Mouse (Mus musculus) midbrain, embryonic 15.5 days (tissue): ENCODE results near the gene Exosc5. TPM values are rescaled to one million over a fixed set of nuclear protein-coding genes. Genes with fewer than 3 reads are reported as not detected.
A peak's percentile ranks its signal among the peaks of the same experiment; 100 is the strongest.

Experiments
- ATAC-seq: fragments of 200-750 bp; cut with Nextera tagmentation; replicated peaks from 2 replicates; pipeline ENCODE4 v1.8.0; 2017; ENCODE audit warnings: moderate TSS enrichment
- H3K27ac ChIP-seq: fragments of 300-500 bp; sonication (generic); 2 replicates; pipeline ENCODE4 v1.5.1; 2015; ENCODE audit warnings: mild to moderate bottlenecking, inconsistent platforms
- H3K27me3 ChIP-seq: fragments of 300-500 bp; sonication (generic); replicated peaks from 2 replicates; pipeline ENCODE4 v1.6.1; 2015; ENCODE audit warnings: inconsistent platforms
- H3K36me3 ChIP-seq: fragments of 300-500 bp; sonication (generic); replicated peaks from 2 replicates; pipeline ENCODE4 v1.6.1; 2015; ENCODE audit warnings: inconsistent platforms
- H3K4me1 ChIP-seq: fragments of 300-500 bp; sonication (generic); 2 replicates; pipeline ENCODE4 v1.6.1; 2015; ENCODE audit warnings: inconsistent platforms
- H3K4me2 ChIP-seq: fragments of 300-500 bp; sonication (generic); 2 replicates; pipeline ENCODE4 v1.6.1; 2015; ENCODE audit warnings: inconsistent platforms, mild to moderate bottlenecking, moderate library complexity
- H3K4me3 ChIP-seq: fragments of 300-500 bp; sonication (generic); 2 replicates; pipeline ENCODE4 v1.5.1; 2015; ENCODE audit warnings: mild to moderate bottlenecking, inconsistent platforms
- H3K9ac ChIP-seq: fragments of 300-500 bp; sonication (generic); 2 replicates; pipeline ENCODE4 v1.6.1; 2015; ENCODE audit warnings: mild to moderate bottlenecking, inconsistent platforms
- H3K9me3 ChIP-seq: fragments of 300-500 bp; sonication (generic); 2 replicates; pipeline ENCODE4 v1.6.1; 2016; ENCODE audit warnings: inconsistent platforms
- WGBS: fragments of 180-500 bp; shearing (Covaris S2); methylation state at CpG from one replicate; pipeline ENCODE4 v1.1.7; 2015; ENCODE audit warnings: mixed read lengths; 5-methylcytosine and 5-hydroxymethylcytosine counted together
- polyA plus RNA-seq: library from polyadenylated mRNA; unstranded; fragments of >200 nt; fragmentation: Nextera tagmentation; extraction: Ambion mirVana; gene quantifications from 2 replicates; pipeline ENCODE4 v1.2.1, GENCODE M21; 2015

The Exosc5 gene
- polyA plus RNA-seq: 41.0 and 44.9 TPM in 2 replicates

DNA sequence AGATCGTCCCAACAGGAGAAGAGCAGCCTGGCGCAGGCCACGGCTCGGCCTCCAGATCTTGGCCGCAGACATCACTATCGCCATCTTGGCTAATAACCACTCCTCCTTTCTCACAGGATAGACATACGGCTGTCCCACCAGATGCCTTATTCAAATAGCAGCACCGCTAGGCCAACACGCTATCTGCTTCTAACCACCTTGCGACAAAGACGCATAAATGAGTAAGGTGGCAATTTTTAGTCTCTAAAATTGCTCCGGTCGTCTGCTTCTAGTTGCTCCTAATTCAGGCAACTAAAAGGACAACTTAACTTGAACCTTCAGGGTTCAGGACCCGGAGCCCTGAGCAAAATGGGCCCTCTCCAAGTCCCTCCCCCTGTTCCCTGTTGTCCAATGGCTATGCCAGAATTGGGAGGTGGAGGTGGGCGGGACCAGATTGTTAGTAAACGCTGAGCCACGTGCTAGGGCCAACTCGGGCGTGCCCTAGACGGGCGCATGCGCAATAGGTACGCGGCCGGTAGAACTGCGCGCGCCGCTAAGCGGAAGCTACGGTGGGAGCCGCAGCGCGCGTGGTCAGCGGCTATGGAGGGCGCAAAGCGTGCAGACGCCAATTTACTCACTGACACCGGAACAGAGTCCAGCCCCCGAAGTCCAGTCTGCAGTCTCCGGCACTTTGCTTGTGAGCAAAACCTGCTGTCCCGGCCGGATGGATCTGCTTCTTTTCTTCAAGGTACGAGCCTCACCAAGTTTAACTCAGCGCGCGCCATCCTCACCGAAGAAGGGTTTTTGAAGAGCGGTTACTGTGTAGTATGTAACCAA, at the start of gene Exosc5, which contains the start of gene Bckdha:
Gene Exosc5 (plus strand): TSS at position 508 of the 816 bp plus-strand sequence.
Gene Bckdha (minus strand): TSS at position 325 of the 816 bp plus-strand sequence.
- Histone ChIP-seq H3K4me2 (peak within 1 kb of the TSS; percentile 87), H3K27me3 (no peaks in the 10 kb centered on the region), H3K4me3 (peak within 1 kb of the TSS; percentile 80), H3K4me1 (peaks cover 32% of the 10 kb centered on the region), H3K9me3 (no peaks in the 10 kb centered on the region), H3K9ac (peak within 1 kb of the TSS; percentile 65), H3K27ac (peak within 1 kb of the TSS; percentile 82), H3K36me3 (peaks cover 3% of the 10 kb centered on the region)
- peak; percentile 98 for ATAC-seq
- 1% methylated on average over 50 of the region's 50 CpGs for WGBS

DNA sequence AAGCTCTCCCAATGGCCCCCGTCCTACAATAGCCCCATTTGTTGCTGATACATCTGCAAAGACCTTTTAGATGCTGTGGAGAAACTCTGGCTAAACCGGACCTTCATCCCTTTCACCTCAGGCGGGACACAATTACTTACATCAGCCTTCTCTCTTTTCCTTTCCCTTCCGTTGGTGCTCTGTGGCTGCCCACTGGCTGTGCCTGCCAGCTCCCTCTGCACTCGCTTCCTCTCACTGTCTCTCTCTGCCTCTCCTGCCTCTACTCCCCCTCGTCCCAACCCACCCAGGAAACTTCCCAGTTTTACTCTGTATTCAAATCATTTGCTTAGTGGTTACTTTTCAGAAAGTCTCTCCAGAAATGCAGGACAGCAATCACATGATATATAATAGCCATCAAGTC, 48.9 kb upstream of the Exosc5 start:
- no peaks in the 10 kb centered on the region for H3K36me3 ChIP-seq
- ATAC-seq: no peak

GRCm38 (mm10) chr7:25611501-25611900, 47.5 kb upstream of the Exosc5 start:
- H3K4me2 ChIP-seq: no peak overlapping the region
- H3K9ac ChIP-seq: no peak overlapping the region
- no peaks in the 10 kb centered on the region for H3K27me3 ChIP-seq
- no peaks in the 10 kb centered on the region for H3K36me3 ChIP-seq
- no peak overlapping the region for H3K4me3 ChIP-seq
- 41% methylated on average over 7 of the region's 7 CpGs for WGBS
- H3K4me1 ChIP-seq: no peaks in the 10 kb centered on the region
- no peaks in the 10 kb centered on the region for H3K9me3 ChIP-seq
- ATAC-seq: no peak
- H3K27ac ChIP-seq: no peak overlapping the region

More for the DNA sequence above, 48.9 kb upstream of the Exosc5 start:
- H3K4me2 ChIP-seq: no peak overlapping the region
- H3K27me3 ChIP-seq: no peaks in the 10 kb centered on the region
- H3K4me3 ChIP-seq: no peak overlapping the region
- no peaks in the 10 kb centered on the region for H3K4me1 ChIP-seq
- H3K9me3 ChIP-seq: no peaks in the 10 kb centered on the region
- no peak overlapping the region for H3K27ac ChIP-seq
- 48% methylated on average over 6 of the region's 6 CpGs for WGBS
- no peak overlapping the region for H3K9ac ChIP-seq

DNA sequence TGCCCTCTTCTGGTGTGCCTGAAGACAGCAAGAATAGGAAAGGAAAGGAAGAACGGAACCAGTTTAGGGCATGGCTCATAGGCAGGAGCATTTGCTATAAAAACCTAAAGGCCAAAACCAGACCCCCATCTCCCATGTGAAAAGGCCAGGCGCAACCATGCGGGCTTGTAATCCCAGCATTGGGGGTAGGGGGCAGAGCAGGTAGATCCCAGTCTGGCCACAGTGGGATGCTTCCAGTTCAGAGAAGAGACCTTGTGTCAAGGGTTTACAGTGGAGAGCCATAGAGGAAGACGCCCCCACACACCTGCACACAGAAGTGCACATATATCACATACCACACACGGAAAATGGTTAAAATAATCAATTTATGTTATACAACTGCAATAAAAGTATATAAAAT, 44.9 kb upstream of the Exosc5 start:
- no peak overlapping the region for H3K27ac ChIP-seq
- no peaks in the 10 kb centered on the region for H3K4me1 ChIP-seq
- no peak for ATAC-seq
- no peak overlapping the region for H3K4me2 ChIP-seq
- H3K27me3 ChIP-seq: no peaks in the 10 kb centered on the region
- H3K9me3 ChIP-seq: no peaks in the 10 kb centered on the region
- no peaks in the 10 kb centered on the region for H3K36me3 ChIP-seq
- no peak overlapping the region for H3K4me3 ChIP-seq
- H3K9ac ChIP-seq: no peak overlapping the region
- WGBS: 90% methylated on average over 5 of the region's 5 CpGs

DNA sequence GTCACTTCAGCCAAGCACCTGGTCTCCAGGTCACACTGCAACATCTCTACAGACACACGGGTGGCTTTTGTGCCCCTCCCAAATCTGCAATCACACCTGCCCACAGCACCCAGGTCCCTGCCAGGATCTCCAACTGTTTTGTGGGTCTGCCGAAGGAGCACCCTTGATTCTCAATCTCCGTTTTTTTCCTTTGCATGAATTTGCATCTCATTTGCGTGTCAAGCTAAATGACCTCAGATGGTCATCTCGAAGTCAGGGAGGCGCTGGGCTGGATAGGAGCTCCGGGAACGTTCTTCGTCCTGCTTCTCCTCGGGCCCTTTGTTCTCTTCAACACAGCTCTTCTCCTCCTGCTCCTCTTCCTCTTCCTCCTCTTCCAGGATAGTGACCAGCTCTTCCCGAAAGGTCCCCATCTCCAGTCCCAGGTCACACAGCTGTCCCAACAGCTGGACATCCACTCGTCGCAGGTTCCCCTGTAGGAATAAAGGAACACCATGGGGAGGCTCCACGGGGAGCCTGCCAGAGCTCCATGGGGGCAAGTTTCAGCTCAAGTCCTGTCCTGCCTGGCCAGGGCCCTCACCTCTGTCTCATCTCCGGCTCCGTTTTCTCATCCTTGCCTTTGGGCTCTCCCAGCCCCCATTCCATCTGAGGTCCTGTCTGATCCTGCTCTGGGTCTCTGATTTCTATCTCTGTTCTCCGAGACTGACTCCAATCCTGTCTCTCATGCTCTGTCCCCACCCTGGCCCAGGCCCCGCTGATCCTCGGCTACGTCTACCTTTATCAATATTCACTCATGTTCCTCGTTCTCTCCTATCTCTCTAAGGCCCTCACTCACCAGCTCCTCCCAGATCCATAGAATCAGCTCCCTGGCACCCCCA, 43.9 kb upstream of the Exosc5 start:
- 74% methylated on average over 21 of the region's 21 CpGs for WGBS

GRCm38 (mm10) chr7:25615706-25616011, 43.3 kb upstream of the Exosc5 start, which contains the start of gene Erich4:
Gene Erich4 (minus strand): TSS chr7:25615892.
- no peaks in the 10 kb centered on the region for H3K36me3 ChIP-seq
- H3K9ac ChIP-seq: no peak within 1 kb of the TSS
- no peak within 1 kb of the TSS for H3K4me3 ChIP-seq
- no peaks in the 10 kb centered on the region for H3K27me3 ChIP-seq
- H3K9me3 ChIP-seq: no peaks in the 10 kb centered on the region
- H3K4me2 ChIP-seq: no peak within 1 kb of the TSS
- no peak for ATAC-seq
- 79% methylated on average over 5 of the region's 5 CpGs for WGBS
- peaks cover 8% of the 10 kb centered on the region for H3K4me1 ChIP-seq
- H3K27ac ChIP-seq: no peak within 1 kb of the TSS

More for the DNA sequence above, 43.9 kb upstream of the Exosc5 start:
- no peak for ATAC-seq
- H3K36me3 ChIP-seq: no peaks in the 10 kb centered on the region
- no peak overlapping the region for H3K4me2 ChIP-seq
- H3K27ac ChIP-seq: no peak overlapping the region
- H3K9ac ChIP-seq: no peak overlapping the region
- H3K27me3 ChIP-seq: no peaks in the 10 kb centered on the region
- peaks cover 5% of the 10 kb centered on the region for H3K4me1 ChIP-seq
- no peaks in the 10 kb centered on the region for H3K9me3 ChIP-seq
- no peak overlapping the region for H3K4me3 ChIP-seq

DNA sequence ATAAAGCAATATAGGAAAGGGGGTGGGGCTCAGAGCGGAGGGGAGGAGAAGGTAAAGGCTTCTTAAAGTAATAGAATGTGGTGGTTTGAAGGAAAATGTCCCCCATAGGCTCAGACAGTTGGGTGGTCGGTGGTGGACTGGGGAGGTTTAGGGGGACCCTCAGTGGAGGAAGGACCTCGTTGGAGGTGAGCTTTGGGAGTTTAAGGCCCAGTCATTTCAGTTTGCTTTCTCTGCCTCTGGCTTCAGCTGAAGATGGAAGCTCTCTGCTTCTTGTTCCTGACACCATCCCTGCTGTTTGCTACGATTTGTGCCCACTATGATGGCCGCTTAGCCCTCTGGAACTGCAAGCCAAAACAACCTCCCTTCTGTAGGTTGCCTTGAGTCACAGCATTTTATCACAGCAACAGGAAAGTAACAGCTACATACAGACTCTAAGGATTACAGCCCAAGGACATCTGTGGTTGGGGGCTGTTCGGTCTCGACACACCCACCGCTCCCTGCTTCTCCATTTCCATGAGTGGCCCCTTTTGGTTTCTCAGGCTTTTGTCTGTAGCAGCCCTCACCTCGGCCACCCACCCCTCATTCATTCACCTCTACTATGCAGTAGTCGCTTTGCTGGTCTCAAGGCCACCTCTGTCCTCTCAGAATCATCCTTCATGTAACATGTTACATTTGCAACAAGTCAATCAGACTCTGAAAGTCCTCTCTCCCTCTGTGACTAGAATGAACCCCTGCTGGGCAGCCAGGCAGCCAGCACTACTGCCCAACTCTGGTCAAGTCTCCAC, 41.4 kb upstream of the Exosc5 start:
- Histone ChIP-seq H3K27ac (no peak overlapping the region), H3K9ac (no peak overlapping the region), H3K27me3 (no peaks in the 10 kb centered on the region), H3K36me3 (no peaks in the 10 kb centered on the region), H3K4me2 (no peak overlapping the region), H3K4me3 (no peak overlapping the region), H3K4me1 (peaks cover 8% of the 10 kb centered on the region), H3K9me3 (no peaks in the 10 kb centered on the region)
- 86% methylated on average over 10 of the region's 10 CpGs for WGBS
- no peak for ATAC-seq

- Histone ChIP-seq H3K9me3 (no peaks in the 10 kb centered on the region), H3K27me3 (no peaks in the 10 kb centered on the region), H3K4me3 (peak within 1 kb of the TSS; percentile 56), H3K27ac (peak within 1 kb of the TSS; percentile 21; the same call in 1 of the 2 replicates), H3K9ac (peak within 1 kb of the TSS; percentile 25), H3K36me3 (0 out of 2 replicates have a peak, but pooled peaks cover 2% of the 10 kb centered on the region), H3K4me2 (peak within 1 kb of the TSS; percentile 58), H3K4me1 (peaks cover 8% of the 10 kb centered on the region)
- WGBS: under 1% methylated on average over 53 of the region's 53 CpGs
- ATAC-seq: peak; percentile 97
Measured at GRCm38 (mm10) chr7:25618865-25619721, 39.9 kb upstream of the Exosc5 start, which contains the start of gene Dmac2. Gene Dmac2 (plus strand): TSS chr7:25619414.

- Histone ChIP-seq H3K36me3 (0 out of 2 replicates have a peak, but pooled peaks cover 2% of the 10 kb centered on the region), H3K9ac (peak overlapping the region; percentile 25; the same call in 1 of the 2 replicates), H3K4me3 (peak overlapping the region; percentile 56), H3K27me3 (no peaks in the 10 kb centered on the region), H3K4me2 (peak overlapping the region; percentile 58), H3K27ac (peak overlapping the region; percentile 21; the same call in 1 of the 2 replicates), H3K4me1 (peaks cover 8% of the 10 kb centered on the region), H3K9me3 (no peaks in the 10 kb centered on the region)
- WGBS: 24% methylated on average over 5 of the region's 5 CpGs
- ATAC-seq: no peak
Measured at GRCm38 (mm10) chr7:25619722-25619991, 39.3 kb upstream of the Exosc5 start.

DNA sequence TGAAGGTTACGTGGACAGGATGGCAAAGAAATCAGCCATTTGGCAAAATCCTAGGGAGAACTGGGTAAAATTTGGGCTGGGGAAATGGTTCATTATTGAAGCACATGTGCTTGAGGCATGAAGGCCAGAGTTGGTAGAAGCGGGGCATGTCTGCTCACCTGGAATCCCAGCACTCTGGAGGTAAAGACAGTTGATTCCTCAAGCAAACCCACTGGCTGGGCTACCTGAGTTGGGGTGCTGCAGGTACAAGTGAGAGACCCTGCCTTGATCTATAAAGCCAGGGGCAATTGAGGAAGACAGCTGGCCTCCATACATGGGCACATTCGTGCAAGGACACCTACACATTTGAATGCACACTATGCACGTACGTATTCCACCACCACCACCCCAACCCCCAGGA, 38.9 kb upstream of the Exosc5 start:
- peak overlapping the region; percentile 56 for H3K4me3 ChIP-seq
- no peak overlapping the region for H3K9ac ChIP-seq
- H3K27ac ChIP-seq: no peak overlapping the region
- H3K4me2 ChIP-seq: peak overlapping the region; percentile 58
- H3K36me3 ChIP-seq: peaks cover 2% of the 10 kb centered on the region; the same call in 1 of the 2 replicates
- peaks cover 8% of the 10 kb centered on the region for H3K4me1 ChIP-seq
- 94% methylated on average over 5 of the region's 5 CpGs for WGBS
- no peaks in the 10 kb centered on the region for H3K9me3 ChIP-seq
- ATAC-seq: no peak
- no peaks in the 10 kb centered on the region for H3K27me3 ChIP-seq

DNA sequence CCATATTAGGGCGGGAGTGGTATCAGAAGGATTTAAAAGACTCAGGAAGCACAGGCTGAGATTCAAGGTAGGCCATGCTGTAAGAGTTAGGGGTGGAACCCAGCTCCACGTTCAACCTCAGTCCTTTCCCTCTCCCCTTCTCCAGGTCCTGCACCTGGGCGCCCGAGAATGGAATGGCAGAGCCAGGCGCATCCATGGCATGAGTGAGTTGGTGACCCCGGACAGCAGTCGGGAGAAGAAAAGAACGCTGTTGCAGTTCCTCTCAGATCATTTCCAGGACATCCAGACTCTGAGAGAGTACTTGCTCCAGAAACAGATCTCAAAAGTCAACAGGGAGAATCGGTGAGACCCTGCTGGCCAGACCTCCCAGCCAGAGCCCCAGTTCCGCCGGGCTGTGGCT, 38.2 kb upstream of the Exosc5 start:
- Histone ChIP-seq H3K4me1 (peaks cover 8% of the 10 kb centered on the region), H3K4me2 (no peak overlapping the region), H3K27ac (no peak overlapping the region), H3K9ac (no peak overlapping the region), H3K36me3 (peaks cover 2% of the 10 kb centered on the region; the same call in 1 of the 2 replicates), H3K27me3 (no peaks in the 10 kb centered on the region), H3K9me3 (no peaks in the 10 kb centered on the region), H3K4me3 (no peak overlapping the region)
- WGBS: 88% methylated on average over 11 of the region's 11 CpGs
- ATAC-seq: no peak
